Mouse (Mus musculus): ENCODE results near the gene Itga9.

DNA sequence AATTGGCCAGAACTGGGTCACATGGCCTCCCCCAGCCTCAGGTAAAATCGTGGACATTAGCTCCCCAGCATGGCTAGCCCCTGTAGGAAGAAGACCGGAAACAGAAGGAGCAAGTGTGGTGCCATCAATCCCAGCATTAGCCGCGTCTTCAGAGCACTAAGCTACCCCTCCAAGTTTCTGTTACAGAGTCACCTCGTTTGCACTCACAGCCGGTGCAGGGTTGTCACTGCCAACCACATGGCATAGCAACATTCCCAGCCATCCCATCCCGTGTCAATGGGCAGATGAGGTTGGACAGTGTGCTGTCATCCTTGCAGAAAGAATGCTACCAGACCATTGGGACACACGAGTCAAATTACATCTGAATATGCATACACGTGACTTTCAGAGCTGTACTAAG is 324.1 kb downstream of the Itga9 start:
- TF ChIP-seq CTCF (IDR thresholded peaks at IDR 0.05; ENCODE audit: borderline replicate concordance, control insufficient read depth, extremely low read depth, insufficient read depth, low read length, poor library complexity) (no peak), POLR2A (IDR thresholded peaks at IDR 0.05; ENCODE audit: control insufficient read depth, extremely low read depth, insufficient read depth, low read length, poor library complexity) (no peak)

Measured in thymus, adult 2 months (tissue).